Mouse (Mus musculus): ENCODE measurements around the gene Mrps9. TPM values are rescaled to one million over a fixed set of nuclear protein-coding genes. Genes with fewer than 3 reads are reported as not detected.
A peak's percentile ranks its signal among the peaks of the same experiment; 100 is the strongest.

Gene Mrps9
- 48.2 and 53.5 TPM in 2 replicates for polyA plus RNA-seq (2015; fragmentation: Nextera tagmentation; extraction: Ambion mirVana)

DNA sequence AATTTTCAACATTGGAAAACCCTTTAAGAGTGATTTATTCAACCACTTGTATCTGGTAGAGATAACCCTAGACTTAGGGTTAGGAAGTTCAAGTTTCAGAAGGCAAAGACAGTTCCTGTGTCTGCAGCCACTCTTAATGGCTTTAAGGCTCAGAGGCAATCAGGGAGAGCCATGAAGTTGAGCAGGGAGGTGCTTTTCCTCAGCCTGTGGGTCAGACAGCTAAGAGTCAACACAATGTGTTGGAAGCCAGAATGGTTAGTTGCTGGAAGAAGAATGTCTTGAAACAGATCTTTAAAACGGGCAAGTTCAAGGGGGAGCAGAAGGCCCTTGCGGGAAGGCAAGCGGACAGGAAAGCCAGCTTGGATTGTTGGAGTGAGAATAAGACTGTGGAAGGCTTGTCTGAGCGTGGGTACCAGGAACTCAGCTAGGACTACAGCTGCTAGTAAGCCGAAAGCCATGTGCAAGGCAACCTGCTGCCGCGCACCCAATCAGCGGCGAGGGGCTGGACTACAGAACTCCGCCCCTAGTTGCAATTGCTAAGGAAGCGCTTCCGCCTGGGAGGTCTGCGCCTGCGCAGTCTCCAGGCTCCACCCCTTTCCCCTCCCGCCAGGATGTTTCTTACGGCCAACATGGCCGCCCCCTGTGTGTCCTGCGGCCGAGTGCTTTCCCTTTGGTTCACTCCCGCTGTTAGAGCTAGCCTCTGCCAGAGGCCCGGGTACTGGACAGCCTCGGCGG is at the start of gene Mrps9:
Gene Mrps9 (plus strand): TSS at position 571 of the 735 bp plus-strand sequence.
- Histone ChIP-seq H3K27ac (peak within 1 kb of the TSS; percentile 55; the same call in 1 of the 2 replicates), H3K36me3 (no peaks in the 10 kb centered on the region), H3K9ac (peak within 1 kb of the TSS; percentile 88), H3K9me3 (no peaks in the 10 kb centered on the region), H3K4me3 (peak within 1 kb of the TSS; percentile 97), H3K4me2 (peak within 1 kb of the TSS; percentile 77), H3K4me1 (peaks cover 8% of the 10 kb centered on the region), H3K27me3 (no peaks in the 10 kb centered on the region)
- WGBS = under 1% methylated on average over 23 of the region's 23 CpGs
- ATAC-seq (ENCODE audit: insufficient number of reproducible peaks, insufficient read depth, low FRiP score, low TSS enrichment, low read depth) = peak; percentile 99

- Histone ChIP-seq H3K9me3 (no peaks in the 10 kb centered on the region), H3K36me3 (no peaks in the 10 kb centered on the region), H3K4me2 (no peak overlapping the region), H3K27me3 (no peaks in the 10 kb centered on the region), H3K9ac (no peak overlapping the region), H3K4me3 (no peak overlapping the region), H3K4me1 (no peaks in the 10 kb centered on the region), H3K27ac (no peak overlapping the region)
- ATAC-seq (ENCODE audit: insufficient number of reproducible peaks, insufficient read depth, low FRiP score, low TSS enrichment, low read depth) = no peak
- WGBS = 92% methylated on average over 6 of the region's 6 CpGs
Observed at GRCm38 (mm10) chr1:42813301-42813845, 37.7 kb upstream of the Mrps9 start.

DNA sequence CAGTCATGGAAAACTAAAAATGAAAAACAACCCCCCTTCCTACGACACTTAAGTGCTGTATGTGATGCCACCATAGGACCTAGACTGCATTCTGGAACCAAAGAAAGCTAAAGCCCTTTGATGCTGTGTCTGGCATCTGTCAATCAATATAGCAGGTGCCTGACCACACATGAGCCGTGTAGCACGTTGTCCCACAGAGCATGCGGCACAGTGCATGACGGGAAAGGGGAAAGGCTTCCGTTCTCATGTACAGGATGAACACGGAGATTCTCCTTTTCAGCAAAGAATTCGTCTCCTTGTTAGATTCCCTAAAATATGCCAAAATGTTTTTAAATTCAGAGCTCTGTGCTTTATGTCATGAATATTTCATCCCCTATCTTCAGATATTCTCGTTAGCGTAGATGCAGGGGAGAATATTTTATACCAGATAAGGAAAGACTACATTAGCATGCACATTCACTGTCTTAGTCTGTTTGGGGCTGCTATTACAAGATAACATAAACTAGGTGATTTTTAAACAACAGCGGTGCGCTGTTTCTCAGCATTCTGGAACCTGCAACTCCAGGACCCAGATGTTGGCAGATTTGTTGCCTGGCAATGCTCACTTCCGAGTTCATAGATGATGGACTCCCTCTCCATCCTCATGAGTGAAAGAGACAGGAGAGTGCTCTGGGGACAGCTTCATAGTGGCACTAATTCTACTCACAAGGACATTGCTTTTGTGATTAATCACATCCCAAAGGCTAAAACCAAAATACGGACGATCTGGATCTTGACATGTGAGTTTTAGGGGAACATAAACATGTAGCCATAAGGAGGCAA is 36.0 kb upstream of the Mrps9 start:
- Histone ChIP-seq H3K9ac (no peak overlapping the region), H3K27me3 (no peaks in the 10 kb centered on the region), H3K4me2 (no peak overlapping the region), H3K36me3 (no peaks in the 10 kb centered on the region), H3K4me3 (no peak overlapping the region), H3K4me1 (no peaks in the 10 kb centered on the region), H3K9me3 (no peaks in the 10 kb centered on the region), H3K27ac (no peak overlapping the region)
- WGBS = 88% methylated on average over 15 of the region's 15 CpGs
- ATAC-seq (ENCODE audit: insufficient number of reproducible peaks, insufficient read depth, low FRiP score, low TSS enrichment, low read depth) = no peak

DNA sequence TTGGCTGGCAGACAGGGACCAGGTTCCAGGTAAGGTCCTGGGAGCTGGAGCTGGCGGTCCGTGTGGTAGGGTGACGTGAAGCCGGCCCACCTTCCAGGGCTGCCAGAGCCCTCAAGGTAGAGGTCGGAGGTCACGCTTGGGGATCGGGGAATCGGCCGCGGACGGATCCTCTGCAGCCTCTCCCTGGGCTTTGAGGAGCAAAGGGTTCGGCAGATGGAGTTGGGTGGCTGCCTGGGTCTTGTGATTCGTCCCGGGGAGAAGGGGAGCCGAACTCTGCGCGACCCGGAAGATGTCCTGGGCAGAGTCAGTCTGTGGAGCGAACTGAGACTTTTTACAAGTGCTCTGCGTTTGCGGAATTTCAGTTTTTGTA is 350 bp downstream of the Mrps9 start:
- WGBS = under 1% methylated on average over 21 of the region's 21 CpGs
- peak overlapping the region; percentile 88 for H3K9ac ChIP-seq
- peaks cover 8% of the 10 kb centered on the region for H3K4me1 ChIP-seq
- H3K36me3 ChIP-seq = no peaks in the 10 kb centered on the region
- H3K27me3 ChIP-seq = no peaks in the 10 kb centered on the region
- peak overlapping the region; percentile 55; the same call in 1 of the 2 replicates for H3K27ac ChIP-seq
- ATAC-seq (ENCODE audit: insufficient number of reproducible peaks, insufficient read depth, low FRiP score, low TSS enrichment, low read depth) = peak; percentile 63; the same call in 1 of the 2 replicates
- no peaks in the 10 kb centered on the region for H3K9me3 ChIP-seq
- H3K4me2 ChIP-seq = peak overlapping the region; percentile 77
- peak overlapping the region; percentile 97 for H3K4me3 ChIP-seq

- Histone ChIP-seq H3K4me3 (peak overlapping the region; percentile 97), H3K27me3 (no peaks in the 10 kb centered on the region), H3K36me3 (no peaks in the 10 kb centered on the region), H3K9ac (peak overlapping the region; percentile 88), H3K27ac (no peak overlapping the region), H3K9me3 (no peaks in the 10 kb centered on the region), H3K4me1 (peaks cover 8% of the 10 kb centered on the region), H3K4me2 (peak overlapping the region; percentile 77)
- WGBS = 3% methylated on average over 16 of the region's 16 CpGs
- ATAC-seq (ENCODE audit: insufficient number of reproducible peaks, insufficient read depth, low FRiP score, low TSS enrichment, low read depth) = no peak
Observed at GRCm38 (mm10) chr1:42851810-42852209, 777 bp downstream of the Mrps9 start.

DNA sequence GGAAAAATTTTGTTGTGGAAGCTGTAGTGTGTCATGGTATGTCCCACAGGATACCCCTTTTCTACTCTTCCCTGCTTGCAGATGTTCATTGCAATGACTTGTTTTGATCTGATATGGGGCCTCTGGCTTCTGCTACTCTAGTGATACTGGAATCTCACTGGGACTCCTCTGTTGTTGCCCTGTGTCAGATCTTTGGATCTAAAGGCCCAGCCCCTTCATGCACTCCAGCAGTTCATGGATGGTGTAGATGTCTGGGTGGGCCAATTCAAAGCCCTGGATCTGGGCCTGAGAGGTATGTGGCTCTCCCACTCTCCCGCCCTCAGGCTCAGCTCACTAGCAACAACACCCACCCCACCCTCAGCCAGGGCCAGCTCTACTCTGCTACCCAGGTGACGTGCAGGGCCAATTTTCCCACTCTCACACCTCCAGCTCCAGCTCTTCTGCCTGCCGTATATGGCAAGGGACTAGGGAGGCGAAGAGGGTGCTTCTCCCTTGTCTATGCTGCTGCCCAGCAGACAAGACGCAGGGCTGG is 13.8 kb downstream of the Mrps9 start:
- Histone ChIP-seq H3K9me3 (no peaks in the 10 kb centered on the region), H3K27me3 (no peaks in the 10 kb centered on the region), H3K4me3 (no peak overlapping the region), H3K4me1 (0 out of 2 replicates have a peak, but pooled peaks cover 2% of the 10 kb centered on the region), H3K4me2 (no peak overlapping the region), H3K27ac (no peak overlapping the region), H3K9ac (no peak overlapping the region), H3K36me3 (peaks cover 35% of the 10 kb centered on the region)
- no peak for ATAC-seq (ENCODE audit: insufficient number of reproducible peaks, insufficient read depth, low FRiP score, low TSS enrichment, low read depth)
- WGBS = 90% methylated on average over 5 of the region's 5 CpGs

DNA sequence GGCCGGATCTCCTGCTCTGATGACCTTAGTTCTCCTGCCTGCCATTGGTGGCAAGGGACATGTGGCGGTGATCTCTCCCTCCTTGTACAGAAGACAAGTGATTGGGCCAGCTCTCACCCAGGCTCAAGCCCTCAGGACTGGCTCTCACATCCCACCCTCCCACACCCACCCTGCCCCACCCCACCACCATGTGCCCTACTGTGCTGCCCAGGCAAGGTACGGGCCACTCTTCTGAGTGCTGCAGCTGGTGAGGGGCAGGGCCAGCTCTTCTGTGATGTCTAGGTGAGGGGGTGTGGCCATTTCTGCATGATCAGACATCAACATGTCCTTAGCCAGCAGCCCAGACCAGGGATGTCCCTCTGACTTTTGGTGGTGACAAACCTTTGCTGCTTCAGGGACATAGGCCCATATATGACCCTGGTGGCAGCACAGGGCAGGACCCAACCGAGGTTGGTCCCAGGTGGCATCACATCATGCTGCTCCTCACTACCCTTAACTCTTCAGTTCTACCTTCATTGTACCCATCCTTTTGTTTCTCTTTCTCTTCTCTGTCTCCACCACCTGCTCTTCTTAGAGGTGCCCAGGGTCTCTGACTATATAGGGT is 14.4 kb downstream of the Mrps9 start:
- 90% methylated on average over 4 of the region's 4 CpGs for WGBS
- H3K27ac ChIP-seq = no peak overlapping the region
- peaks cover 35% of the 10 kb centered on the region for H3K36me3 ChIP-seq
- no peak overlapping the region for H3K4me2 ChIP-seq
- H3K4me3 ChIP-seq = no peak overlapping the region
- no peaks in the 10 kb centered on the region for H3K4me1 ChIP-seq
- no peaks in the 10 kb centered on the region for H3K9me3 ChIP-seq
- no peaks in the 10 kb centered on the region for H3K27me3 ChIP-seq
- no peak overlapping the region for H3K9ac ChIP-seq
- ATAC-seq (ENCODE audit: insufficient number of reproducible peaks, insufficient read depth, low FRiP score, low TSS enrichment, low read depth) = peak; percentile 37; the same call in 1 of the 2 replicates

DNA sequence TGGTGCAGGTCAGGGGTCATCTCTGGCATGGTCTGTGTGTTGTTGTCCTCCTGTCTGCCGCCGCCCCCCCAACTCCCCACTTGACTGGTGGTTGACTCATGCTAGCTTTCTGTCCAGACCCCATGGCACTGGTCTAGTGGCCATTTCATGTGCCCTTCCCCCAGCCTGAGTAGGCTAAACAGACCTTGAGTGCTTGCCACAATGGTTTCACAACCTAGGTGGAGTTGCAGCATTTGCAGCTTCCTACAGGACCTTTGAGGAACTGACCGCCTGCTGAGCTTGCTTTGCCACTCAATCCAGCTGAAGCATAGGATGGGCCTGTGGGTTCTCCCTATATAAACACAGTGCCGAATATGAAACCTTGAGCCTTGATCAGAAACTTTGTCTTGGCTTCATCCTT is 15.0 kb downstream of the Mrps9 start:
- Histone ChIP-seq H3K27me3 (no peaks in the 10 kb centered on the region), H3K9ac (no peak overlapping the region), H3K27ac (no peak overlapping the region), H3K36me3 (peaks cover 35% of the 10 kb centered on the region), H3K4me1 (no peaks in the 10 kb centered on the region), H3K4me2 (no peak overlapping the region), H3K4me3 (no peak overlapping the region), H3K9me3 (no peaks in the 10 kb centered on the region)
- ATAC-seq (ENCODE audit: insufficient number of reproducible peaks, insufficient read depth, low FRiP score, low TSS enrichment, low read depth) = no peak
- WGBS = 94% methylated on average over 4 of the region's 4 CpGs

DNA sequence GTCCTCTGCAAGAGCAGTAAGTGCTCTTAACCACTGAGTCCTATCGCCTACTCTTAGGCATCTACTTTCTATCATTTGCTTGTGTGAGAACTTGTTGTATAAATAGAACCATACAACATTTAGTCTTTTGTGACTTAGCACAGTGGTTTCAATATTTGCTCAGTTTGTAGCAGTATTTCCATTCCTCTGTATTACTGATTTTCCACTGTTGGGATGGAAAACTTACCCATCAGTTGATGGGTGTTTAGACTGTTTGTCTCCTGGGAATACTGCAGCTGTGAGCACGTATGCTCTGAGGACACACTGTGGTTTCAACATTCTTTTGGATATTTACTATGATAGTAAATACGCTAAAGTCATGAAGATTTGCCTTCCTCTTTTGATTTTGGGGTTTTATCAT is 16.2 kb downstream of the Mrps9 start:
- WGBS = 94% methylated on average over 3 of the region's 3 CpGs
- no peak overlapping the region for H3K27ac ChIP-seq
- no peaks in the 10 kb centered on the region for H3K27me3 ChIP-seq
- ATAC-seq (ENCODE audit: insufficient number of reproducible peaks, insufficient read depth, low FRiP score, low TSS enrichment, low read depth) = no peak
- no peak overlapping the region for H3K9ac ChIP-seq
- H3K4me1 ChIP-seq = no peaks in the 10 kb centered on the region
- H3K4me3 ChIP-seq = no peak overlapping the region
- H3K4me2 ChIP-seq = no peak overlapping the region
- H3K9me3 ChIP-seq = no peaks in the 10 kb centered on the region
- H3K36me3 ChIP-seq = peaks cover 35% of the 10 kb centered on the region

- ATAC-seq (ENCODE audit: insufficient number of reproducible peaks, insufficient read depth, low FRiP score, low TSS enrichment, low read depth) = no peak
- Histone ChIP-seq H3K4me3 (no peak overlapping the region), H3K4me1 (no peaks in the 10 kb centered on the region), H3K4me2 (no peak overlapping the region), H3K27ac (no peak overlapping the region), H3K9ac (no peak overlapping the region), H3K36me3 (peaks cover 9% of the 10 kb centered on the region; the same call in 1 of the 2 replicates), H3K9me3 (no peaks in the 10 kb centered on the region), H3K27me3 (no peaks in the 10 kb centered on the region)
- WGBS = 75% methylated on average over 2 of the region's 2 CpGs
Observed at GRCm38 (mm10) chr1:42874174-42874573, 23.1 kb downstream of the Mrps9 start.

DNA sequence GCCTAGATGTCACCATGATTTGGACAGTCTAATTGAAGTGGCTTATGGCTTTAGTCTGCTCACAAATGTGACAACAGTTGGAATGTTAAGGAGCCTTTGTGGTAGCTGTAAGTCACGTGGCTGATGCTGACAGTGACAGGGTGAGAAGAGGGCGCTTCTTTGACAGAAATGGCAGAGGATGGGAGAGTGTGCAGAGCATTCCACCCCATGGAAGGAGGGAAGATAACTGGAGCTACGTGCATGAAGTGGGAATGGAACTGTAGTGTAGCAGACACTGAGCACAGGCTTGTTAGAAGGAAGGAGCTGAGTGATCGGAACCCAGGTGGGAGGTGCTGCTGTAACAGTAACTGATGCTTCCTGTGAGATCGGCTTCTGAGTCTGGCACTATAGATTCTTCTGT is 24.2 kb downstream of the Mrps9 start:
- Histone ChIP-seq H3K9ac (no peak overlapping the region), H3K4me2 (no peak overlapping the region), H3K4me1 (no peaks in the 10 kb centered on the region), H3K27ac (no peak overlapping the region), H3K36me3 (peaks cover 9% of the 10 kb centered on the region; the same call in 1 of the 2 replicates), H3K4me3 (no peak overlapping the region), H3K27me3 (no peaks in the 10 kb centered on the region), H3K9me3 (no peaks in the 10 kb centered on the region)
- ATAC-seq (ENCODE audit: insufficient number of reproducible peaks, insufficient read depth, low FRiP score, low TSS enrichment, low read depth) = no peak
- WGBS = 83% methylated on average over 5 of the region's 5 CpGs
